Mouse (Mus musculus): Measurements from ENCODE around the gene Smg6.

- TF ChIP-seq CTCF (IDR thresholded peaks at IDR 0.05; ENCODE audit: extremely low read depth, insufficient read length, insufficient replicate concordance, low read depth, low read length) (no peak), POLR2A (IDR thresholded peaks at IDR 0.05; ENCODE audit: low read depth, low read length) (no peak)
Observed at GRCm38 (mm10) chr11:74876801-74877200, 48.8 kb upstream of the Smg6 start.
